Mouse (Mus musculus): ENCODE data around the gene Eif2b3. TPM values are rescaled to one million over a fixed set of nuclear protein-coding genes. Genes with fewer than 3 reads are reported as not detected.
A peak's percentile ranks its signal among the peaks of the same experiment; 100 is the strongest.

Eif2b3 gene
- 43.1 and 44.1 TPM in 2 replicates for polyA plus RNA-seq (2016; fragmentation: Nextera tagmentation; extraction: Ambion mirVana)

- 0 out of 2 replicates have a peak within 1 kb of the TSS, but pooled peaks have one; percentile 49 for H3K27ac ChIP-seq (replicated peaks)
- WGBS: 1% methylated on average over 61 of the region's 61 CpGs
- no peaks in the 10 kb centered on the region for H3K27me3 ChIP-seq
These were observed at the start of gene Eif2b3 for GRCm38 (mm10) chr4:117019206-117020134. Gene Eif2b3 (plus strand): TSS chr4:117019402.

GRCm38 (mm10) chr4:116976503-116976902 lies 42.7 kb upstream of the Eif2b3 start:
- Histone ChIP-seq H3K4me2 (replicated peaks) (no peak overlapping the region), H3K36me3 (peaks cover 76% of the 10 kb centered on the region), H3K9ac (replicated peaks) (no peak overlapping the region), H3K27me3 (no peaks in the 10 kb centered on the region), H3K4me3 (no peak overlapping the region), H3K9me3 (no peaks in the 10 kb centered on the region), H3K27ac (replicated peaks) (no peak overlapping the region), H3K4me1 (no peaks in the 10 kb centered on the region)
- WGBS: 66% methylated on average over 2 of the region's 2 CpGs
- ATAC-seq (ENCODE audit: low FRiP score, low read depth): no peak

More at GRCm38 (mm10) chr4:117019206-117020134, at the start of gene Eif2b3:
- peak; percentile 96 for ATAC-seq (ENCODE audit: low FRiP score, low read depth)
- Histone ChIP-seq H3K9me3 (no peaks in the 10 kb centered on the region), H3K36me3 (peaks cover 18% of the 10 kb centered on the region), H3K4me3 (peak within 1 kb of the TSS; percentile 76), H3K9ac (replicated peaks) (peak within 1 kb of the TSS; percentile 70), H3K4me1 (peaks cover 10% of the 10 kb centered on the region), H3K4me2 (replicated peaks) (peak within 1 kb of the TSS; percentile 87)

- Histone ChIP-seq H3K4me2 (replicated peaks) (no peak overlapping the region), H3K9me3 (no peaks in the 10 kb centered on the region), H3K27me3 (no peaks in the 10 kb centered on the region), H3K27ac (replicated peaks) (no peak overlapping the region), H3K9ac (replicated peaks) (no peak overlapping the region), H3K4me1 (0 out of 2 replicates have a peak, but pooled peaks cover 3% of the 10 kb centered on the region), H3K4me3 (no peak overlapping the region), H3K36me3 (peaks cover 56% of the 10 kb centered on the region)
- WGBS: 94% methylated on average over 7 of the region's 7 CpGs
- ATAC-seq (ENCODE audit: low FRiP score, low read depth): no peak
These were observed 33.5 kb upstream of the Eif2b3 start for GRCm38 (mm10) chr4:116985681-116986080.

- peak; percentile 71 for ATAC-seq (ENCODE audit: low FRiP score, low read depth)
- 64% methylated on average over 17 of the region's 17 CpGs for WGBS
These were observed 32.6 kb upstream of the Eif2b3 start for GRCm38 (mm10) chr4:116986400-116987121.

GRCm38 (mm10) chr4:116987122-116987456 lies 32.1 kb upstream of the Eif2b3 start:
- Histone ChIP-seq H3K4me2 (replicated peaks) (no peak overlapping the region), H3K9ac (replicated peaks) (no peak overlapping the region), H3K36me3 (peaks cover 48% of the 10 kb centered on the region), H3K27ac (replicated peaks) (no peak overlapping the region), H3K27me3 (no peaks in the 10 kb centered on the region), H3K4me3 (no peak overlapping the region), H3K4me1 (0 out of 2 replicates have a peak, but pooled peaks cover 6% of the 10 kb centered on the region), H3K9me3 (no peaks in the 10 kb centered on the region)
- ATAC-seq (ENCODE audit: low FRiP score, low read depth): no peak
- WGBS: 78% methylated on average over 5 of the region's 5 CpGs

More at GRCm38 (mm10) chr4:116986400-116987121, 32.6 kb upstream of the Eif2b3 start:
- Histone ChIP-seq H3K27me3 (no peaks in the 10 kb centered on the region), H3K4me1 (0 out of 2 replicates have a peak, but pooled peaks cover 6% of the 10 kb centered on the region), H3K4me2 (replicated peaks) (no peak overlapping the region), H3K36me3 (peaks cover 52% of the 10 kb centered on the region), H3K9me3 (no peaks in the 10 kb centered on the region), H3K27ac (replicated peaks) (no peak overlapping the region), H3K9ac (replicated peaks) (no peak overlapping the region), H3K4me3 (no peak overlapping the region)

GRCm38 (mm10) chr4:116989731-116990130 lies 29.5 kb upstream of the Eif2b3 start:
- H3K4me2 ChIP-seq (replicated peaks): no peak overlapping the region
- H3K4me3 ChIP-seq: no peak overlapping the region
- H3K27me3 ChIP-seq: no peaks in the 10 kb centered on the region
- no peaks in the 10 kb centered on the region for H3K9me3 ChIP-seq
- 71% methylated on average over 6 of the region's 6 CpGs for WGBS
- H3K4me1 ChIP-seq: peaks cover 18% of the 10 kb centered on the region
- no peak for ATAC-seq (ENCODE audit: low FRiP score, low read depth)
- peaks cover 44% of the 10 kb centered on the region for H3K36me3 ChIP-seq
- H3K9ac ChIP-seq (replicated peaks): no peak overlapping the region
- no peak overlapping the region for H3K27ac ChIP-seq (replicated peaks)

GRCm38 (mm10) chr4:116991366-116991765 lies 27.8 kb upstream of the Eif2b3 start:
- 14% methylated on average over 7 of the region's 7 CpGs for WGBS
- H3K4me2 ChIP-seq (replicated peaks): no peak overlapping the region
- peaks cover 33% of the 10 kb centered on the region for H3K36me3 ChIP-seq
- peaks cover 5% of the 10 kb centered on the region; the same call in 1 of the 2 replicates for H3K27me3 ChIP-seq
- peaks cover 30% of the 10 kb centered on the region for H3K4me1 ChIP-seq
- no peak overlapping the region for H3K9ac ChIP-seq (replicated peaks)
- H3K4me3 ChIP-seq: no peak overlapping the region
- H3K9me3 ChIP-seq: no peaks in the 10 kb centered on the region
- ATAC-seq (ENCODE audit: low FRiP score, low read depth): no peak
- peak overlapping the region; percentile 39; the same call in 1 of the 2 replicates for H3K27ac ChIP-seq (replicated peaks)

- Histone ChIP-seq H3K27ac (replicated peaks) (peak within 1 kb of the TSS; percentile 86), H3K27me3 (peaks cover 14% of the 10 kb centered on the region), H3K4me3 (peak within 1 kb of the TSS; percentile 97), H3K4me2 (replicated peaks) (peak within 1 kb of the TSS; percentile 99), H3K9me3 (no peaks in the 10 kb centered on the region), H3K4me1 (peaks cover 30% of the 10 kb centered on the region), H3K9ac (replicated peaks) (peak within 1 kb of the TSS; percentile 87), H3K36me3 (peaks cover 17% of the 10 kb centered on the region)
- ATAC-seq (ENCODE audit: low FRiP score, low read depth): peak; percentile 90
- 1% methylated on average over 38 of the region's 38 CpGs for WGBS
These were observed 25.3 kb upstream of the Eif2b3 start, which contains the start of gene Urod for GRCm38 (mm10) chr4:116993672-116994621. Gene Urod (minus strand): TSS chr4:116994413.

- H3K4me2 ChIP-seq (replicated peaks): peak within 1 kb of the TSS; percentile 99
- ATAC-seq (ENCODE audit: low FRiP score, low read depth): peak; percentile 65
These were observed 23.9 kb upstream of the Eif2b3 start, which contains the start of gene Hectd3 for GRCm38 (mm10) chr4:116995131-116995797. Gene Hectd3 (plus strand): TSS chr4:116995317.

GRCm38 (mm10) chr4:116995798-116996135 lies 23.4 kb upstream of the Eif2b3 start:
- Histone ChIP-seq H3K9me3 (no peaks in the 10 kb centered on the region), H3K27me3 (peaks cover 14% of the 10 kb centered on the region), H3K9ac (replicated peaks) (peak overlapping the region; percentile 87), H3K4me2 (replicated peaks) (peak overlapping the region; percentile 99), H3K36me3 (peaks cover 25% of the 10 kb centered on the region), H3K4me1 (peaks cover 30% of the 10 kb centered on the region), H3K27ac (replicated peaks) (peak overlapping the region; percentile 86), H3K4me3 (peak overlapping the region; percentile 97)
- no peak for ATAC-seq (ENCODE audit: low FRiP score, low read depth)
- 1% methylated on average over 16 of the region's 16 CpGs for WGBS

More at GRCm38 (mm10) chr4:116995131-116995797, 23.9 kb upstream of the Eif2b3 start, which contains the start of gene Hectd3:
- Histone ChIP-seq H3K9ac (replicated peaks) (peak within 1 kb of the TSS; percentile 87), H3K9me3 (no peaks in the 10 kb centered on the region), H3K4me1 (peaks cover 30% of the 10 kb centered on the region), H3K4me3 (peak within 1 kb of the TSS; percentile 97), H3K27ac (replicated peaks) (peak within 1 kb of the TSS; percentile 86), H3K36me3 (peaks cover 22% of the 10 kb centered on the region), H3K27me3 (peaks cover 14% of the 10 kb centered on the region)
- under 1% methylated on average over 58 of the region's 58 CpGs for WGBS

Data from midbrain, embryonic 12.5 days (tissue).